Comparison of ENCODE assay signal across 13 mouse cellular contexts in the genomic region with DNA sequence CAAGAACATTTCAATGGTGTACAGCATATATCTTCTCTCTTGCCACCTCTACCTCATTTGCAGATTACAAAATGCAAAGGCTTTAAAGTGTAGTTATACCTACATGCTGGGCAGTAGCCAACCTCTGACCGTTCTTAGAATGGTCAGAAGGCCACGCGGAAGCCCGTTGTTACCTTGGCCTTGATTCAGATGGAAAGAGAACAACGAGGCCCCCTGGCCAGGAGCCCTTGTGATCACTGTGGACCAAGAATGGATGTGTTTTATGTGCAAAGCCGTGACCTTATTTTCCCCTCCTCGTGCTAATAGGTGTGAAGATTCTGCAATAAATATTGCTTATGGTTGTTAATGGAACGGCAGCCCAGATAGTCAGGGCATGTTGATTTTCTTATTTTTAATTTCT.
DNase-seq lines count a peak whose midpoint lies in the region; ATAC-seq lines count a peak whose summit lies in the region.
"Had no signal": no experiment of that assay in that cellular context is flagged by ENCODE, and none has a peak within 500 bp of the region (broad histone marks: within the 10 kb centered on the region; RNA-seq: fewer than 3 reads in every experiment).

No protein-coding gene starts in this region.

- ATAC-seq in activated CD4-positive, CD25-positive, alpha-beta regulatory T cell, adult 4 months = no peak
- ATAC-seq: forebrain, embryonic 14.5 days; forebrain, embryonic 16.5 days had no signal

- peak; percentile 28 for DNase-seq in adrenal gland, adult 2 months
- DNase-seq in adrenal gland, postnatal 4 days (ENCODE audit: low spot score in 2 of 2) = no peak
- peak; percentile 32 for DNase-seq in adrenal gland, postnatal 10 days
- peak; percentile 34 for DNase-seq in adrenal gland, postnatal 14 days
- DNase-seq in lung, postnatal 10 days = no peak
- DNase-seq: cerebellum, adult 11 months; cerebellum, adult 18-20 months; cerebellum, adult 8-10 months; cerebellum, postnatal 36 days; embryo, embryonic 11 days had no signal

Comparison
In these comparisons a context has a peak if more than half of its experiments do, and no peak if none do; other contexts are left out.
1. DNase-seq: peak in adrenal gland, adult 2 months (single experiment), adrenal gland, postnatal 10 days (single experiment) and adrenal gland, postnatal 14 days (single experiment); none in adrenal gland, postnatal 4 days (0 of 2) and lung, postnatal 10 days (single experiment).